Mouse (Mus musculus) forebrain, embryonic 16.5 days (tissue): Measurements from ENCODE around the gene Dnmt3l. TPM values are rescaled to one million over a fixed set of nuclear protein-coding genes. Genes with fewer than 3 reads are reported as not detected.
A peak's percentile ranks its signal among the peaks of the same experiment; 100 is the strongest.

Source experiments
- ATAC-seq: fragments of 200-750 bp; cut with Nextera tagmentation; 2 replicates; pipeline ENCODE4 v1.8.0; 2017; ENCODE audit warnings: mild to moderate bottlenecking, moderate library complexity
- H3K27ac ChIP-seq: fragments of 300-500 bp; sonication (generic); 2 replicates; pipeline ENCODE4 v1.5.1; 2014; ENCODE audit warnings: low read length, control low read depth
- H3K27me3 ChIP-seq: fragments of 300-500 bp; sonication (generic); replicated peaks from 2 replicates; pipeline ENCODE4 v1.6.1; 2014; ENCODE audit warnings: low read length; ENCODE audit not compliant: control insufficient read depth, insufficient read depth
- H3K36me3 ChIP-seq: fragments of 300-500 bp; sonication (generic); 2 replicates; pipeline ENCODE4 v1.6.1; 2014; ENCODE audit not compliant: control insufficient read depth, insufficient read depth
- H3K4me1 ChIP-seq: fragments of 300-500 bp; sonication (generic); replicated peaks from 2 replicates; pipeline ENCODE4 v1.6.1; 2014; ENCODE audit warnings: low read length; ENCODE audit not compliant: control insufficient read depth, insufficient read depth
- H3K4me2 ChIP-seq: fragments of 300-500 bp; sonication (generic); 2 replicates; pipeline ENCODE4 v1.6.1; 2014; ENCODE audit warnings: mild to moderate bottlenecking, low read length, control low read depth
- H3K4me3 ChIP-seq: fragments of 300-500 bp; sonication (generic); replicated peaks from 2 replicates; pipeline ENCODE4 v1.5.1; 2014; ENCODE audit warnings: mild to moderate bottlenecking, low read length, control low read depth
- H3K9ac ChIP-seq: fragments of 300-500 bp; sonication (generic); replicated peaks from 2 replicates; pipeline ENCODE4 v1.6.1; 2014; ENCODE audit warnings: low read depth, low read length, control low read depth
- H3K9me3 ChIP-seq: fragments of 300-500 bp; sonication (generic); 2 replicates; pipeline ENCODE4 v1.6.1; 2016; ENCODE audit warnings: low read length; ENCODE audit not compliant: control insufficient read depth
- WGBS: fragments of 180-500 bp; shearing (Covaris S2); extraction: QIAGEN DNeasy Blood & Tissue Kit; methylation state at CpG from one replicate; pipeline ENCODE4 v1.1.7; 2014; 5-methylcytosine and 5-hydroxymethylcytosine counted together
- polyA plus RNA-seq: library from polyadenylated mRNA; unstranded; fragments of >200 nt; fragmentation: Nextera tagmentation; extraction: Ambion mirVana; gene quantifications from 2 replicates; pipeline ENCODE4 v1.2.1, GENCODE M21; 2015

The Dnmt3l gene
- polyA plus RNA-seq, 1 experiment from 2014 or later, result not detected

GRCm38 (mm10) chr10:78046388-78046787 lies 4.6 kb downstream of the Dnmt3l start:
- WGBS, result 86% methylated on average over 4 of the region's 4 CpGs
- no peaks in the 10 kb centered on the region for H3K9me3 ChIP-seq
- H3K36me3 ChIP-seq, result no peaks in the 10 kb centered on the region
- no peaks in the 10 kb centered on the region for H3K27me3 ChIP-seq
- no peak overlapping the region for H3K4me3 ChIP-seq
- ATAC-seq, result no peak
- no peak overlapping the region for H3K27ac ChIP-seq
- no peak overlapping the region for H3K9ac ChIP-seq
- H3K4me2 ChIP-seq, result no peak overlapping the region
- peaks cover 8% of the 10 kb centered on the region for H3K4me1 ChIP-seq

DNA sequence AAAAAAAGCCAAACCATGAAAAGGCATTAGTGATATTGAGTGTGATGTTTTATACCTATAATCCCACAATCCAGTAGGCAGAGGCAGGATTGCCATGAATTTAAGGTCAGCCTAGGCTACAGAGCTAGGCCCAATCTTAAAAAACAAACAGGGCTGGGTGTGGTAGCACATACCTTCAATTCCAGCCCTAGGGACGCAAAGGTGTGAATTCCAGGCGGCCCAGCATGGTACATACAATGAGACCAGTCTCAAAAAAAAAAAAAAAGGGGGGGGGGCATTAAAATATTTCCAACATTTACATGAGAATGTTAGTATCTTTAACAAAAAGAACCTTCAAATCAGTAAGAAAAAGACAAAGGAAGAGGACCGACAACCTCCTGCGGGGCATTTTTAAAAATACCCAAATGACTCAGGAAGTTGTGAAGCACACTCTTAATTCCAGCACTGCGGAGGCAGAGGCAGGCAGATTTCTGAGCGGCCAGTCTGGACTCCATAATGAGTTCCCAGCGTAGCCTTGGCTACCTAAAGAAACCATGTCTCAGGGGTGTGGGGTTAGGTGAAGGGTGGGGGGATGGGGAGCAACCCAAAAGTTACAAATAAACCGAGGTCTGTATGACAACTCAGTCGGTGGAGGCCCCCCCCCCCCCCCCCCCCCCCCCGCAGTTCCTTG lies 6.4 kb downstream of the Dnmt3l start:
- no peaks in the 10 kb centered on the region for H3K27me3 ChIP-seq
- H3K9me3 ChIP-seq, result no peaks in the 10 kb centered on the region
- no peak overlapping the region for H3K27ac ChIP-seq
- H3K4me3 ChIP-seq, result no peak overlapping the region
- ATAC-seq, result no peak
- H3K4me1 ChIP-seq, result peaks cover 5% of the 10 kb centered on the region
- H3K9ac ChIP-seq, result no peak overlapping the region
- H3K36me3 ChIP-seq, result no peaks in the 10 kb centered on the region
- 75% methylated on average over 10 of the region's 10 CpGs for WGBS
- no peak overlapping the region for H3K4me2 ChIP-seq

DNA sequence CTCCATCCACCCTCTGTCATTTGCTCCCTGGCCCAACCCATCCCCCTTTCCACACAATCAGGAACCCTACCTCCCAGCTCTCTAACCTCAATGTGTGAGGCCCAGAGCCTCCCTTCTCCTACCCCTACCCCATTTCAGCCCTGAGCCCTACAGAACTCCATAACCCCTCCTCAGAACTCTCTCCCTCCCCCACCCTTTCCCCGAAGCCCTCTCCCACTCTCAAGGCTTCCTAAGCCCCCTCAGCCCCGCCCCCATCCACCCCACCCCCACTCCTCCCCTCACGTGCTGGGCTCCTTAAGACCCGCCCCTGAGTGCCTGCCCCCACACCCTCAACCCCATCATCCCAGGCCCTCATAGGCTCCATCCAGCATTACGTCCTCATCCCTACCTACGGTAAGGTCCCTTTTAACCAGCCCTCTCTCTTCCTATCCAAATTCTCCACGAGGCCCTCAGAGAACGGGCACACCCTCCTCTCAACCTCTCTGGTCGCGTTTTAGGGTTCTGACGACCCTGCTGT lies 7.8 kb downstream of the Dnmt3l start:
- H3K27me3 ChIP-seq, result no peaks in the 10 kb centered on the region
- H3K27ac ChIP-seq, result no peak overlapping the region
- no peak overlapping the region for H3K4me2 ChIP-seq
- 60% methylated on average over 11 of the region's 11 CpGs for WGBS
- no peak overlapping the region for H3K9ac ChIP-seq
- H3K4me3 ChIP-seq, result no peak overlapping the region
- H3K36me3 ChIP-seq, result no peaks in the 10 kb centered on the region
- no peaks in the 10 kb centered on the region for H3K4me1 ChIP-seq
- no peak for ATAC-seq
- H3K9me3 ChIP-seq, result no peaks in the 10 kb centered on the region

- H3K4me1 ChIP-seq, result no peaks in the 10 kb centered on the region
- no peak overlapping the region for H3K4me3 ChIP-seq
- 77% methylated on average over 19 of the region's 19 CpGs for WGBS
- no peaks in the 10 kb centered on the region for H3K27me3 ChIP-seq
- no peak overlapping the region for H3K9ac ChIP-seq
- no peaks in the 10 kb centered on the region for H3K36me3 ChIP-seq
- no peak for ATAC-seq
- no peak overlapping the region for H3K27ac ChIP-seq
- no peaks in the 10 kb centered on the region for H3K9me3 ChIP-seq
- H3K4me2 ChIP-seq, result no peak overlapping the region
Observed at GRCm38 (mm10) chr10:78054633-78055565, 13.2 kb downstream of the Dnmt3l start.

DNA sequence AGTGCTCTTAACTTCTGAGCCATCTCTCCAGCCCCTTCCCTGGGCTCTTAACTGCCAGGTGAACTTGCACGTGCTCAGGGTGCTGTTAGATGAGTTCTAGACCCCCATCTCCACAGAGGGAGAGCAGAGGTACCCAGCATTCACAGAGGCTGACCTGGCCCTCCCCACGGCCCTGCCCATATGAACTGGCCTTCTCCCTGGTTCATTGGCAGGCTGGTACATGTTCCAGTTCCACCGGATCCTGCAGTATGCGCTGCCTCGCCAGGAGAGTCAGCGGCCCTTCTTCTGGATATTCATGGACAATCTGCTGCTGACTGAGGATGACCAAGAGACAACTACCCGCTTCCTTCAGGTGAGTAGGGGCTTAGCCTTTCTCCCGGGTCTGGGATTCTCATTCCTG lies 15.3 kb downstream of the Dnmt3l start:
- Histone ChIP-seq H3K27me3 (no peaks in the 10 kb centered on the region), H3K27ac (no peak overlapping the region), H3K9me3 (no peaks in the 10 kb centered on the region), H3K36me3 (no peaks in the 10 kb centered on the region), H3K4me2 (no peak overlapping the region), H3K4me3 (no peak overlapping the region), H3K4me1 (no peaks in the 10 kb centered on the region), H3K9ac (no peak overlapping the region)
- WGBS, result 86% methylated on average over 8 of the region's 8 CpGs
- ATAC-seq, result no peak

GRCm38 (mm10) chr10:78063122-78063521 lies 21.4 kb downstream of the Dnmt3l start:
- ATAC-seq, result no peak
- H3K4me1 ChIP-seq, result no peaks in the 10 kb centered on the region
- no peak overlapping the region for H3K4me2 ChIP-seq

GRCm38 (mm10) chr10:78067226-78067625 lies 25.5 kb downstream of the Dnmt3l start:
- Histone ChIP-seq H3K4me2 (no peak overlapping the region), H3K4me1 (peaks cover 12% of the 10 kb centered on the region), H3K27ac (no peak overlapping the region), H3K9ac (no peak overlapping the region), H3K36me3 (no peaks in the 10 kb centered on the region), H3K4me3 (no peak overlapping the region), H3K27me3 (peaks cover 5% of the 10 kb centered on the region), H3K9me3 (no peaks in the 10 kb centered on the region)
- ATAC-seq, result no peak
- WGBS, result 42% methylated on average over 4 of the region's 4 CpGs

More at GRCm38 (mm10) chr10:78063122-78063521, 21.4 kb downstream of the Dnmt3l start:
- Histone ChIP-seq H3K27me3 (no peaks in the 10 kb centered on the region), H3K27ac (no peak overlapping the region), H3K9ac (no peak overlapping the region), H3K9me3 (no peaks in the 10 kb centered on the region), H3K36me3 (no peaks in the 10 kb centered on the region), H3K4me3 (no peak overlapping the region)
- 92% methylated on average over 9 of the region's 9 CpGs for WGBS

- H3K27me3 ChIP-seq, result peaks cover 5% of the 10 kb centered on the region
- no peaks in the 10 kb centered on the region for H3K9me3 ChIP-seq
- no peak overlapping the region for H3K27ac ChIP-seq
- no peaks in the 10 kb centered on the region for H3K36me3 ChIP-seq
- no peak overlapping the region for H3K9ac ChIP-seq
- peak overlapping the region; percentile 100 for H3K4me2 ChIP-seq
- H3K4me1 ChIP-seq, result peaks cover 12% of the 10 kb centered on the region
- no peak for ATAC-seq
- WGBS, result 32% methylated on average over 11 of the region's 11 CpGs
- H3K4me3 ChIP-seq, result peak overlapping the region; percentile 58
Observed at GRCm38 (mm10) chr10:78068541-78068940, 26.8 kb downstream of the Dnmt3l start.
